Mouse (Mus musculus) heart, postnatal 4 days (tissue): Measurements from ENCODE around the gene C8b. TPM values are rescaled to one million over a fixed set of nuclear protein-coding genes. Genes with fewer than 3 reads are reported as not detected.

Experiments used
- DNase-seq: peaks from one replicate; pipeline ENCODE4 v3.0.0; 2021
- total RNA-seq, 2 experiments: library from RNA; stranded (reverse); gene quantifications; 2 replicates each; pipeline ENCODE4 v1.2.3; 2021

The C8b gene
- total RNA-seq, 2 experiments from 2014 or later = not detected

DNA sequence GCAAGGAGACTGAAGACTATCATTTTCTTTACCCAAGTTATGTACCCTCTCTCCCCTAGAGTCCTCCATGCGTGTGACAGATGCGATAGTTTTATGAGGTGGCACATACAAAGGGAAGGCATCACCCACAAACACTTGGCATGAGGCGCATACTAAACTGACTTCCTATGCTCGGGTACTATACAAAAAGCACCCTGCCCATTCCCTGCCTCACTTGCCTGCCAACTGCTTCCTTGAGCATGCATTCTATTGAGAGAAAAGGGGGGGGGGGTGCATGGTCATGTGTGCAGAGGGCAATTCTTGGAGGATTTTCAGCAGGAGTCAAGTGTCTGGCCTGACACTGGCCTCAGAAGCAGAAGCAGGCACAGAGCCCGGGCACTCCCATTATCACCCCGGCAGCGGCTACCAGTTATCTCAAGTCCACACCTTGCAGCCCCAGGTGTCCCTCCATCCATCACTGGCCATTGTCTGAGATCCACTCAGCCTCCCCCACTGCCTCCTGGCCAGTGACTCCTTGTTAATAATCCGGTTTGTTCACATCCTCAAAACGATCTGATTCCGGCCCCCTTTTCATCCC is 44.7 kb downstream of the C8b start:
- no peak for DNase-seq

DNA sequence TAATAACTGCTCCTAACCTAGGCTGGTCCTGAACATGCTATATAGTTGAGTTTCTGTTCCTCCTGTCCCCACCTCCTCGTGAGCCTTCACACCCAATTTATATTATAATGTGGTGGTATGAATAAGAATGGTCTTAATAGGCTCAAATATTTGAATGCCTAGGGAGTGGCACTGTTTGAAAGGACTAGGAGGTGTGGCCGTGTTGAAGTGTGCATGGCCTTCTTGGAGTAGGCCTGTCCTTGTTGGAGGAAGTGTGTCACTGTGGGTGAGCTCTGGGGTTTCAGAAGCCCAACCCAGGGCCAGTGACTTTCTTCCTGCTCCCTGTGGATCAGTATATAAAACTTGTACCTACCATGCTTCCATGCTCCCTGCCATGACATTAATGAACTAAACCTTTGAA is 47.5 kb downstream of the C8b start:
- no peak for DNase-seq

DNA sequence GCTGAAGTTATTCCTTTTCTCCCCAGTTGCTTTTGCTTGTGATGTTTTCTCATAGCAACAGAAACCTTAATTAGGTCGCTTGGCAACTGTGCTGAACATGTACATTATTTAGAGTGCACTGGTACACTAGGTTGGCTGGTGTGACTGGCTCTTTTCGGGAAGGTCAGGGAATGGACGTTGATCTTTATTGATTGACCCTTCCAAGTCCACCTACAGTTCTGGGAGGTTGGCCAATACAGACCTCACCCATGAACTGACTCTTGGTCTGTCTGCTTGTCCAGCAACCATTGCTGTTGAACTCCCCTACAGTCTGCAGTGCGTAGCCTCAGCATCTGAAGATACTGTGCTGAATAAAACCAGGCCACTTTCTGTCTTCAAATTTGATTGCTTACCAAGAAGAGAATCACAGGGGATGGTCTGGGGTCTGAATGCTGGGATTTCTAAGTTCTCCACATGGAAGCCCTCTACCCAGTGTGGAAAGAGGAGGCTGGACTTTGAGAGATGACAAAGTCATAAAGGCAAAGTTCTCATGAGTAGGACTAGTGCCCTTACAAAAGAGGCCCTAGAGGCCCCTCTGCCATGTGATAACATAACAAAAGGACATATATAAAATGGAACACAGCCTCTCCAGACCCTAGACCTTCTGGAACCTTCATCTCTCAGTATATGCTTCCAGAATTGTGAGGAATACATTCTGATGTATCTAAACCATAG is 50.6 kb downstream of the C8b start:
- DNase-seq = no peak

DNA sequence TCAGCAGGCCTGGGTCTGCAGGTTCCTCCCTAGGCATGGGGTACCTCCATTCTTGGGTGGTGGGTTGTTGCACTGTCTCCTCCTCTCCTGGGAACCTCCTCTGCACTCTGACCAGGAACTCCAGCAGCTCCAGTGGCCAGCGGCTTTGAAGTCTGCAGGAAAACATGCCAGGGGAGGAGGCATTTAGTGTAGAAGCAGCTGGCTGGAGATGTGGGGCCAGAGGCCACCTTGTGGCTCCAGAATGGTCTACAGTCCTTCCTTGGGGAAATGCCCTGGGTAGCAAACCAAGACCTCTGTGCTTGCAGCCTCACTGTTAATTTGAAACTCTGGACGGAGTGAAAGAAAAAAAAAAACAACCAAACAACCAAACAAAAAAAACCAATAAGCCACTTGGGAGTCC is 51.4 kb downstream of the C8b start:
- DNase-seq = no peak

DNA sequence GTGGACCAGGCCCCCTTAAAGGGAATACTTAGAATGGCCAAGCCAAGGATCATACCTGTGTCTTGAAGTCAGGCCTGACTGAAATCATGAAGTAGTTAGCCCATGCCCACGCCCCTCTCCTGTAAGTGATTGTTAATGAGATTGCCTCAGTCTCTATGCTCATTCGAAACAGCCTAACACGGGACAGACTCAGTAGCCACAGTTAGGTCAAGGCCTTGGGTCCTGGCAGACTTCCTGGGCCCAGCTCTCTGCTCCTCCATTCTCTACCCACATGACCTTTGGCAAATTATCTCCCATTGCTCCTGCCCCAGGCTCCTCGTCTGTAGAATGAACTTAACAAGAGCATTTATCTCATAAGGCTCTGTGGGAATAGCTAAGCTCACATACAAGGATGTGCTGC is 52.9 kb downstream of the C8b start:
- no peak for DNase-seq

DNA sequence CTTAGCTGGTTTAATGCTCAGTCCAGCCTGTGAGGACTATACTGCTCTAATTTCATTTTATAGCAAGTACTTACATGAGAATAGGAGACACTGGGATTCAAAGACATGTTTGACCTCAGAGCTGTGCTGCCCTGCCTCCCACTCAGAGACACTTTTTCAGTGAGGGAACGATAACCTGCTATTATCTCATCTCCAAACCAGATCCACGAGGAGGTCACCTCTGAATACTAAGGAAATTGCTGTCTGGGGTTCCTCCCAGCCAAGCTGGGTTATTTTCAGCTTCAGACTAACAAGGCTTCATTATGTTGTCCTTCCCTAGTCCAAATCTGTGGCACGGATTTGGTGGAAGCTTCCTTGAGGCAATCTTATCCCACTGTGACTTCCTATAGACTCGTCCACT is 53.8 kb downstream of the C8b start:
- no peak for DNase-seq

DNA sequence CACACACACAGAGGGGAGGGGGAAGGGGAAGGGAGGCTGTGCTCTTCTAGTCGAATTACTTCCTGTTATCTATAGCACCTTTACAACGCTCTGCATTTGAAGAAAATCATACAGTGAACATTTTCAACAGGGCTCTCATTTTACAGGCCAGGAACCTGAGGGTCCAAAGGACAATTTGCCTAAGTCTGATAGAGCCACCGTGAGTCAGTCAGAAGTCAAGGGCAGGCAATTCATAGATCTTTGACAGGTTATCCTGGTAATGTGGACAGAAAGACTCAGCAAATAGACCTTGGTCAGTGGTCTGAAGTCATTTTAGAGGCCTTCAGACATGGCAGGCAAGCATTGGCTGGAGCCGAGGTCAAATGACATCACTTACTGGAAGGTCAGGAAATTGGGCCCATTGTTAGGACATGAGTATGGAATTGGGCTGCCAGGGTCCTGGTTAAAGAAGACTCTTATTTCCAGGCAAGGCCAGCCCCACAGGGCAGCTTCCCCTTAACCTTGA is 57.5 kb downstream of the C8b start:
- no peak for DNase-seq

DNA sequence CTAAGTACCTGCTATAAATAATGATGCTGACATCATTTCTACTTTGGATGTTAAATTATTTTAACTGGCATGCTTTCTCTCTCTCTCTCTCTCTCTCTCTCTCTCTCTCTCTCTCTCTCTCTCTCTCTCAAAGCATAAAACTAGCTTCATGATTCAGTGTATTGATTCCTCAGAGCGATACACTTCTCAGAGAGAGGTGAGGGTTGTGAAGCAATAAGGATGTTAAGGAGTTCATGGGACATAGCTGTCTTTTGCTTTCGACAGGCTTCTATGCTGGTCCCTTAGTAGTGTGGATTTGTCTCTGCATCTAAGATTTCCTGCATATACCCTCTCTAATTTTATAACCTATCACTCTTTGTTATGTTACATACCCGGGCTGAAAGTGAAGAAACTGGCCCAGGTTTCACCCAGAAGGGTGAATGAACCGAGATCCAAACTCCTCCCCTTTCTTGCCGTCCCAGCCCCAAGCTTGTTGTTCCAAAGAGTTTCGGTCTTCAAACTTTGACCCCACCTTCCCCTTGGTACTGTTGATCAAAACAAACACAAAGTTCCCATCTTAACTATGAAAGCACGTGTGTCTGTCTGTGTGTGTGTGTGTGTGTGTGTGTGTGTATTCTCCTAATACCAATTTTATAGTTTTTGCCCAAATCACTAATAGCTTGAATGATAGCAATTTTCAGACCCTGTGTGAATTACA is 58.4 kb downstream of the C8b start:
- DNase-seq = no peak

DNA sequence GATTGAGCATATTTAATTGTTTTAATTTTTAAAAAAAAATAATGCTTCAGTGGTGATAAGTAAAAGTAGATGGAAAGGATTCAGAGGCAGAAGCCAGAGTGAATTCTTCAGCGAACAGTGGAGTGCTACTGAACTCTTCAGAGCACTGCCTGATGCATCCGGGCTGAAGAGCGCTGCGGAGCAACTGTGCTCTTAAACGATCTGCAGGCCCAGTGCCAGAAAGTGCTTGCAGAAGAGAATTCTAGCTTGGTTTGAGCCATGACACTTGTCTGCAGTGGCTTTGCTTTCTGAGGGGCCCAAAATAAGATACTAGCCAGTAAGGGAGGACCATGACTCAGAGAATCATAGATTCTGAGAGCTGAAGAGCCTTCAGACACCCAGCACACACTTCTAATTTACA is 62.8 kb downstream of the C8b start:
- no peak for DNase-seq

DNA sequence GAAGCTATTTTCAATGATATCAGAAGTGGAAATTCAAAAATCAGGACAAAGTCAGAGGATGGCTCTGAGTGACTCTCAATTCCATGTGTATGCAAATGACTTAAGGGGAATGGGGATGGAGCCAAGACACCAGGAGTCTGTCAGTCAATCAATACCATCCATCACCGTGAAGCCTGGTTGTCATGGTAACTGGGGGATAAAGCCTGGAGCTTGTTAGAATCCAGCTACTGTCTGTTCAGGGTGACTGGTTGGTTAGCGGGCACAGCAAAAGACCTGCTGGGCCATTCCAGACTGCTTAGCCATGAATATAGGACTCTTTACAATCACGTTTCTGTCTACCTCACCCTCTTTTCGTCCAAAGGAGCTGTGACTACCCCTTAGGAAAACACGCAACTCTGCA is 69.0 kb downstream of the C8b start:
- DNase-seq = no peak

DNA sequence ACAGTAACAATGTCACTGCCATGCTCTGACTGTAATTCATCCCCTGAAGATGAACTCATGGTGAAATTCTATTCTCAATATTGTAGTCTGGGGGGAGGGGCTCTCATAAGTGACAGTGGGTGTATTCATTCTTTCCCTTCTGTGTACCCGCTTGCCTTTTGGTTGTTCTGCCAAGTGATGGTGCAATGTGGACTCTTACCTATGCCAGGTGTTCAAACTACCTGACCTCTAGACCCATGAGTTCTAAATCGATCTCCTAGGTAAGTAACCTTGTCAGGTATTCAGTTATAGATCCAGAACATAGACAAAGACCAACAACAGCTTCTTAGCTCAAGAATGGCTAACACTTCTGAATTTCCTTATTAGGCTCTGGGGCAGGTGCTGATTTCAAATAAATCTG is 72.2 kb downstream of the C8b start:
- DNase-seq = no peak

DNA sequence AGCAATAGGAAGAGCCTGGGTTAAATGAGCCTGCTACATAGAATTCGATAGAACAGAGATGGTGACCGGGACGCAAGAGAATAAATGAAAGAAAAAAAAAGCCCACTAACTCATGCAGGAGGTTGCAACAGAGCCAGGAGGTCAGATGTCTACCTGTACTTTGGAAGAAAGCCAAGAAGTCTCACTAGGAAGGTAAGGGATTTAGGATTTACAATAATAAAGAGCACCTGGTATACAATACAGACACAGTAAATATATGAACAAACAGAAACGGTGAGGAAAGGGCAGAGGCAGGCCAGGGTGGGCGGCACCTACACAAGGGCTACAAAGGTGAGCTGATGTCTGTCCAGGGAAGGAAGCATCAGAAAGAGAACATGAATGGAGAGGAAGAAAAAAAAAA is 76.1 kb downstream of the C8b start:
- no peak for DNase-seq

DNA sequence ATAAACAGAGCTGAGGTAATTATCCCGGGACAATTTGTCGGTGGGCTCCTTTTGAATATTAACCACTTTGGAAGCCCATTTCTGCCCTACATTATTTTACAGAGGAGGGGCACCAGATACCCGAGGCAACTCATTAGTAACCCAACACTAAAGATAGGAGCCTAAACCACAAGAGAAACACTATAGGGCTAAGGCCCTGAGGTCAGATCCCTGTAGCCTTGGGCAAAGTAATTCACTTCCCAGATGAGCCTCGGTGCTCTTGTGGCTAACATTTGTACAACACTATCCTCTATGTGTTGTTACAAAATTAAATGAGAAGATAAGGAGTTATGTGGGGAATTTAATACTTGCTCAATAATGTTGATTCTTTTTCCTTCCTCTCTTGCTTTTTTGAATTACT is 77.4 kb downstream of the C8b start:
- no peak for DNase-seq

Other genes starting within 250 kb of the C8b start
- gene Gm17662, start 91.0 kb downstream of the C8b start, total RNA-seq = not detected
- gene C8a, start 110.1 kb downstream of the C8b start, total RNA-seq = not detected
- not detected for gene Fyb2, start 147.1 kb downstream of the C8b start, total RNA-seq